Comparison of ENCODE assay signal across 26 mouse cellular contexts in genomic region chr6:136452623-136453022, GRCm38 (mm10). TPM values are rescaled to one million over a fixed set of nuclear protein-coding genes. Genes with fewer than 3 reads are reported as not detected.
"Had no signal": no experiment of that assay in that cellular context is flagged by ENCODE, and none has a peak within 500 bp of the region (broad histone marks: within the 10 kb centered on the region; RNA-seq: fewer than 3 reads in every experiment).

No protein-coding gene starts in this region.

- DNase-seq: kidney, adult 9 months; kidney, postnatal 14 days; kidney, postnatal 4 days; lung, adult 2 months; lung, postnatal 14 days; lung, postnatal 4 days; midbrain, embryonic 14.5 days; retina, postnatal 1 day; right cerebral cortex, postnatal 25 days; spleen, adult 18-20 months; thymus, postnatal 25 days had no signal

- H3K27me3 ChIP-seq: limb, embryonic 13.5 days; liver, embryonic 15.5 days; stomach, embryonic 15.5 days had no signal

- H3K4me1 ChIP-seq: stomach, embryonic 15.5 days had no signal

- H3K27ac ChIP-seq: limb, embryonic 10.5 days; limb, embryonic 13.5 days; liver, embryonic 15.5 days; stomach, embryonic 15.5 days had no signal

- H3K36me3 ChIP-seq: limb, embryonic 10.5 days; limb, embryonic 13.5 days; liver, embryonic 15.5 days; stomach, embryonic 15.5 days had no signal

- H3K9ac ChIP-seq: limb, embryonic 13.5 days; liver, embryonic 15.5 days; stomach, embryonic 15.5 days had no signal

- H3K9me3 ChIP-seq: limb, embryonic 10.5 days; liver, embryonic 15.5 days; stomach, embryonic 15.5 days had no signal

- H3K4me3 ChIP-seq: limb, embryonic 10.5 days; limb, embryonic 13.5 days; liver, embryonic 15.5 days; stomach, embryonic 15.5 days had no signal

RNA-seq across cellular contexts. Expression of gene E330021D16Rik, which starts 37.3 kb away (rescaled TPM):
- total RNA-seq: layer of hippocampus, adult 18-20 months; layer of hippocampus, postnatal 14 days; left cerebral cortex, adult 8-10 months; left cerebral cortex, postnatal 25 days; megakaryocyte progenitor cell, adult 5-6 weeks; megakaryocyte-erythroid progenitor cell, adult 5-6 weeks; midbrain, postnatal 0 days had no signal
- polyA plus RNA-seq: limb, embryonic 10.5 days; limb, embryonic 13.5 days; liver, embryonic 11.5 days; midbrain, embryonic 11.5 days; midbrain, embryonic 14.5 days; midbrain, postnatal 0 days; neural tube, embryonic 11.5 days; neural tube, embryonic 14.5 days; stomach, embryonic 15.5 days had no signal
